Mouse (Mus musculus) common myeloid progenitor, adult 5-6 weeks (primary cell): ENCODE data around the gene Igf2bp1. TPM values are rescaled to one million over a fixed set of nuclear protein-coding genes. Genes with fewer than 3 reads are reported as not detected.

ENCODE experiments used
- ATAC-seq: replicated peaks from 2 replicates; pipeline ENCODE4 v1.8.0; 2016; ENCODE audit warnings: low read depth, mild to moderate bottlenecking, moderate TSS enrichment, inconsistent platforms; ENCODE audit not compliant: poor library complexity, severe bottlenecking
- total RNA-seq: library from RNA; stranded (forward); fragments of 200-1000, 187-1606 nt; gene quantifications from 2 replicates; pipeline ENCODE4 v1.2.3, GENCODE M21; 2017

Gene Igf2bp1
- total RNA-seq, 1 experiment from 2014 or later: not detected

DNA sequence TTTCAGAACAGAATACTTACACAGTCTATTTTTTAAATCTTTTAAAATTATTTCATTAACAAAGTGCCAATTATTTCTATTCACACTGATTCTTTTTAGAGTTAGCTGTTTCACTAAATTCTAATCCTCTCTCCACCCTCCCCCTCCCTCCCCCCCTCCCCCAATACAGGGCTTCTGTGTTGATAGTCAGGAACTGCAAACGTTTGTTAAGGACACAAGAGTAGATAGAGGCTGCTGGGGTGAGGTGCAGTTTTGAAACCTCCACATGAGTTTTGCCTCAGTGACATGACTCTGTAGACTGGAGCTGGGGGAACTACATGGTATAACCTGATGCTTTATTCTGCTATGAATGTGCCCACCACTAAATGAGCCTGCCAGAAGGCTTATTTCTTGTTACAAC, 3.1 kb upstream of the Igf2bp1 start:
- ATAC-seq: no peak

GRCm38 (mm10) chr11:96007516-96008235, 1.9 kb upstream of the Igf2bp1 start:
- ATAC-seq: no peak

DNA sequence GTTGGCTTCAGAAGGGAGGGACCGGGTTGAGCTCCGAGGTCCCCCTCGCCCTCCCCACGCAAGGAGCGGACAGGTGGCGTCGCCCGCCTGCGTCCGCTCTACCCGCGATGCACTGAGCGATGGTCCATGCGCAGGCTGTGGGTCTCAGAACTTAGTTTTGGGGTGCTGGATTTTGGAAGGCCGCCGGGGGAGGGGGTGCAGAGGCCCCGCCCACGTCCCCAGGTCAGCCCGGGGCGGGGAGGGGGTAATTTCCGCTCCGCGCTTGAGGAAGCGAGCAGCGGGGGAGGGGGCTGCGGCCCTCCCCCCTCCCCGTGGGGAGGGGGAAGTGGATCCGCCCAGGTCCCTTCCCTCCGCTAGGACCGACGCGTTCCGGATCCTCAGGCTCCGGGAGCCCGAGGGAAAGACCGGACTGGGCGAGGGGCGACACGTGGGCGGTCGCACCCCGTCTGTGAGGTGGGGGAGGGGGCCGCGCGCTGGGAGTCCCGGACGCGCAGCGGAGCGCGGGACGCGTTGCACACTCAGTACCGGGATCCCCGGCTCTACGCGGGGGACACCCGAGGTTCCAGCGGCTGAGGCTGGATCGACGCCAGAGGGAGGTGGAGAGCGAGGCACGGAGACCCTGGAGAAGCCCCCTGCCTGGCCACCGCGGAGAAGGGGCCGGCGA, 1.2 kb upstream of the Igf2bp1 start:
- no peak for ATAC-seq

GRCm38 (mm10) chr11:96006367-96006851, 669 bp upstream of the Igf2bp1 start:
- no peak; the same call in 1 of the 2 replicates for ATAC-seq

DNA sequence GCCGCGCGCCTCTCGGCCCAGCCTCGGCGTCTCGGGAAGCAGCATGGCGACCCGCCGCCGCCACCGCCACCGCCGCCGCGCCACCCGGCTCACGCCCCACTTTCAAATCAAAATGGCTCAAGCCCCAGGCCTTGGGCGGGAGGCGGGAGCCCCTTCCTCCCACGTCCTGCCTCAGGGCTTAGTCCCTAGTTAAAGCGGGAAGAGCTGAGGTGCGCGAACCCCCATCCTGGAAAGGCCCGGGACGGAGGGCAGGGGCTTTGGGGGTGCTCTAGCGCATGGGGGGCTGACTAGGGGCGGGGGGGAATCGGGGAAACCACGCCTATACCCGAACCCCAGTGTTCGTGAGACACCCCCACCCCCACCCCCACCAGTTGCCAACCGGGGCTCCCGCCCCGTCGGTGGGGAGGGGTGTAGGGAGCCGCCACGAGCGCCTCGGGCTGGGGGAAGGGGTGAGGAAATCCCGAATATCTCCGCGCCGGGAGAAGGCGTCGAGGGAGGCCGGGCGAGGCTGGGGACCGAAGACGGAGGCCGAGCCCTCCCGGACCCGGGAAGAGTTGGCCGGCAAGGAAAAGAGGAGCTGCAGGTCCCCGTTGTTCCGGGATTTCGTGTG, 842 bp downstream of the Igf2bp1 start:
- no peak for ATAC-seq

- no peak for ATAC-seq
These were observed 1.6 kb downstream of the Igf2bp1 start for GRCm38 (mm10) chr11:96003969-96004792.

GRCm38 (mm10) chr11:96003100-96003900, 2.4 kb downstream of the Igf2bp1 start:
- no peak for ATAC-seq

DNA sequence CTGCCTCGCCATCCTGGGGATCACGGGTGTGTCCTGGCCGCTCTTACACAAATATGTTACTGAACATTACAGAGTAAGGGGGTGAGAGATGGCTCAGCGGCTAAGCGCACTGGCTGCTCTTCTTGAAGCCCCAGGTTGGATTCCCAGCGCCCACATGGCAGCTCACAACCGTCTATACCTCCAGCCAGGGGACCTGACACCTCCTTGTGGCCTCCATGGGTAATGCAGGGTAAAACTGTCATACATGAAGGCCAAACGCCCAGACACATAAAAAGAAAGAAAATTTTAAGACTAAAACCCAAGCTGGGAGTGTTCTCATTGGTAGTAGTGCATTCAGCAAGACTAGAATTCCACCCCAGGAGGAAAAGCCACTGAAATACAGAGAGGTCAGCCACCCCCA, 11.6 kb downstream of the Igf2bp1 start:
- ATAC-seq: no peak

DNA sequence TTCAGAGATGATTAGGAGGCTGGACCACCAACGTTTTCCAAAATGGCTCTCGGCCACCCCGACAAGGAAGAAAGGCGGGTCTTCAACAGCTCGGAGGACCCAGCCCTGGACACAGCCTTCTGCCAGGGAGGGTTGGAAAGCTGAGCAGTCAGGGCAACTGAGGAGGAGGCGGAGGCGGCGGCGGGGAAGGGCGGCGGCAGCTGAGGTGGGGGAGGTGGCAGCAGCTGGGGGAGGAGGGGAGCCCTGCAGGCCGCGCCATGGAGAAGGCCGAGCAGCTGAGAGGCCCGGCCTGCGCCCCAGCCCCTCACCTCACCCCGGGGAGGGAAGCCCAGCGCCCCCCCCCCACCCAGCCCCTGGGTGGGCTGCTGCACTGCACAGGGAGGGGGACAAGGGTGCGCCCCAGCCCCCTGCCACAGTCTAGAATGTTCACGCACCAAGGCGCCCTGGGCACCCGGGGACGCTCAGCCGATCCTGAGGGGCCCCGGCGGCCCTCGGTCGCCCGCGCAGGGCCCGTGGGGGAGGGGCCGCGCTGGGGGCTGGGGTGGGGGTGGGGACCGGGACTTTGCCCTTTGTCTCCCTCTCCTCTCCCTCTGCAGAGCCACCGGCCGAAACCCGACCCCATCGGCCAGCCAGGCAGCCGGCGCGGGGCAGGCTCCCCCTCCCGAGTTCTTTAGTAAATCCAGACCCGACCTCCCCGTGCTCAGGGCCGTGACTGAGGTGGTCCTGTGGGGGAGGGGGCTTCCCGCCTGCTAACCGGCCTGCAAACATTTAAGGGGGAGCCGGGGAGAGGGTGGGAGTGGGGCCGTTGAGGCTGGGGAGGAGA, 14.6 kb downstream of the Igf2bp1 start:
- ATAC-seq: no peak

- ATAC-seq: no peak
These were observed 15.3 kb downstream of the Igf2bp1 start for GRCm38 (mm10) chr11:95990431-95990830.

DNA sequence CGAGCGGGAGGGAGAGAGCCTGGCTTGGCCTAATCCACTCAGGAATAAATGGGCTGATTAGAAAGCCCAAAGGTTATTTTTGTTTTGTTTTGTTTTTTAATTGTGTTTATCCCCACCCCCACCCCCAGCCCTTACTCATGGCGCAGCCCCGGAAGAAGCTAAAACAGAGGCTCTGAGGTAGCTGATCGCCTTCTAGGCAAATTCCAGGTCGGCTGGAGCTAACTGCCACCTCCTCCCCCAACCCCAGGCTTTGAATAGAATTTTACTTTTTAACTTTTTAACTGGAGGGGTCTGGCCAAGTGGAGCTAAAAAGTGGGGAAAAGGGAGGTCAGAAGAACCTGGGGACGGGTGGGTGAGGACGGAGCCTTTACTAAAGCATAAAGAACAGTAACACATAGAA, 15.9 kb downstream of the Igf2bp1 start:
- ATAC-seq: no peak

- no peak for ATAC-seq
These were observed 17.2 kb downstream of the Igf2bp1 start for GRCm38 (mm10) chr11:95988533-95988932.

DNA sequence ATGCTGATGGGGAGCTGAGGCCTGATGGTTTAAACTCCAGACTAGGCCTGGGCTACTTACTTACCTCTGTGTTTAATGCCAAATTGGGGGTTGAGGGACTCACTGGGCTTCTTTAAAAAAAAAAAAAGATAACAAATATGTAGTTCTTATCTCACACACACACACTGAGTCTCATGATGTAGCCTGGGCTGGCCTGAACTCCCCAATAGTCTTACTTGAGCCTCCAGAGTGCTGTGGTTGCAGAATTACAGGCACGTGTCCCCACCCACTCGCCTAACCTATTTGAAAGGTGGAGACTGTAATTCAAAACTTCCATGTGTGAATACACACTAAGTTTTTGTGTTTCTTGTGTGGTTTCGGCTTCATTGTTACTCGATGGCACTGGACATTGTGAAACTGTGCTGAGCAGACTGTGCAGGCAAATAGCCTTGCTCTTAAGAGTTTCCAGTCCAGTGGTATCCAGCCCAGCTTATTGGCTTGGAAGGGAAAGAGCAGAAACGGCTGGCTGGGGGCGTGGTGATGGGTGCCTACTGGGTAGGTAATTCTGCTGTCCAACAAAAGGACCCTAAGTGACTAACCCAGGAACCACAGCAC, 17.8 kb downstream of the Igf2bp1 start:
- no peak for ATAC-seq

- ATAC-seq: no peak
These were observed 23.3 kb downstream of the Igf2bp1 start for GRCm38 (mm10) chr11:95982475-95982874.

- no peak for ATAC-seq
These were observed 23.9 kb downstream of the Igf2bp1 start for GRCm38 (mm10) chr11:95981804-95982203.

GRCm38 (mm10) chr11:95980762-95981418, 24.9 kb downstream of the Igf2bp1 start:
- peak; percentile 81 for ATAC-seq

DNA sequence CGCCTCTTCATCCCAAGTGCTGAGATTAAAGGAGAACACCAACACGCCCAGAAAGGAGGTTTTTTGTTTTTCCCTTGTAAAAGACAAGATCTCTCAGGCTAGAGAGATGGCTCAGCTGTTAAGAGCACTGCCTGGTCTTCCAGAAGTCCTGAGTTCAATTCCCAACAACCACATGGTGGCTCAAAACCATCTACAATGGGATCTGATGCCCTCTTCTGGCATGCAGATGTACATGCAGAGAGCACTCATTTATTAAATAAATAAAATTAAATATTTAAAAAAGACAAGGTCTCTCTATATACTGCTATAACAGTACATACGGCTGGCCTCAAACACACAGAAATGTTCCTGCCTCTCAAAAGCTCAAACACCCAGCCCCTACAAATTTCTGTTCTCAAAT, 27.3 kb downstream of the Igf2bp1 start:
- ATAC-seq: no peak

GRCm38 (mm10) chr11:95976290-95976689, 29.4 kb downstream of the Igf2bp1 start:
- 0 out of 2 replicates have a peak, but pooled peaks have one; percentile 18 for ATAC-seq
